Mouse (Mus musculus) myocyte (in vitro differentiated cells): ENCODE results near the gene Faim.

Experiments
- CEBPB ChIP-seq: IDR thresholded peaks from 2 replicates; pipeline ENCODE4 v1.6.1; 2011; ENCODE audit warnings: mild to moderate bottlenecking, moderate library complexity; ENCODE audit not compliant: poor library complexity, insufficient read depth, severe bottlenecking
- E2F4 ChIP-seq: IDR thresholded peaks from one replicate; pipeline ENCODE4 v1.6.1; 2011; ENCODE audit warnings: mild to moderate bottlenecking, control low read depth, moderate library complexity; ENCODE audit not compliant: insufficient read depth
- MAX ChIP-seq: IDR thresholded peaks from one replicate; pipeline ENCODE4 v1.6.1; 2011; ENCODE audit warnings: low read depth, mild to moderate bottlenecking, control low read depth
- MYOD1 ChIP-seq, 3 experiments: IDR thresholded peaks; one replicate each; pipeline ENCODE4 v1.6.1; 2011; ENCODE audit warnings: control low read depth in 2 of 3, low read depth in 2 of 3, mild to moderate bottlenecking in 2 of 3, moderate library complexity in 1 of 3; ENCODE audit not compliant: insufficient read length in 2 of 3, control insufficient read depth in 1 of 3
- MYOG ChIP-seq, 3 experiments: IDR thresholded peaks; one replicate each; pipeline ENCODE4 v1.6.1; 2011; ENCODE audit warnings: control low read depth in 2 of 3, low read depth in 2 of 3, mild to moderate bottlenecking in 2 of 3; ENCODE audit not compliant: insufficient read length in 2 of 3, control insufficient read depth in 1 of 3, insufficient read depth in 1 of 3
- POLR2A ChIP-seq: IDR thresholded peaks from one replicate; pipeline ENCODE4 v1.6.1; 2011; ENCODE audit warnings: low read depth, mild to moderate bottlenecking, control low read depth, moderate library complexity; ENCODE audit not compliant: insufficient read length
- POLR2AphosphoS2 ChIP-seq: IDR thresholded peaks from one replicate; pipeline ENCODE4 v1.6.1; 2011; ENCODE audit warnings: low read depth, control low read depth; ENCODE audit not compliant: insufficient read length
- SRF ChIP-seq: IDR thresholded peaks from one replicate; pipeline ENCODE4 v1.6.1; 2011; ENCODE audit warnings: low read depth; ENCODE audit not compliant: control insufficient read depth, insufficient read length
- TCF12 ChIP-seq: IDR thresholded peaks from one replicate; pipeline ENCODE4 v1.6.1; 2011; ENCODE audit warnings: mild to moderate bottlenecking, control low read depth; ENCODE audit not compliant: poor library complexity, insufficient read depth, severe bottlenecking
- USF1 ChIP-seq: IDR thresholded peaks from one replicate; pipeline ENCODE4 v1.6.1; 2011; ENCODE audit warnings: low read depth, mild to moderate bottlenecking, control low read depth, moderate library complexity

GRCm38 (mm10) chr9:98953291-98953690, 32.9 kb upstream of the Faim start:
- TF ChIP-seq USF1 (no peak), POLR2A (no peak), E2F4 (no peak), TCF12 (no peak), MYOG (IDR thresholded peaks at IDR 0.05; ENCODE audit: control insufficient read depth in 1 of 3, insufficient read depth in 1 of 3, insufficient read length in 2 of 3, low read depth in 2 of 3) (no peak), SRF (no peak), MAX (no peak), POLR2AphosphoS2 (no peak), CEBPB (no peak), MYOD1 (IDR thresholded peaks at IDR 0.05; ENCODE audit: control insufficient read depth in 1 of 3, insufficient read length in 2 of 3, low read depth in 2 of 3) (no peak)
